Mouse (Mus musculus) megakaryocyte, embryonic 14.5 days (primary cell): ENCODE measurements around the gene Acod1. TPM values are rescaled to one million over a fixed set of nuclear protein-coding genes. Genes with fewer than 3 reads are reported as not detected.

Source experiments
- H3K27me3 ChIP-seq: replicated peaks from 2 replicates; pipeline ENCODE3; 2012; ENCODE audit warnings: inconsistent platforms
- H3K36me3 ChIP-seq: replicated peaks from 2 replicates; pipeline ENCODE3; 2012; ENCODE audit warnings: low read length, inconsistent platforms, mixed read lengths
- H3K4me1 ChIP-seq: 2 replicates; pipeline ENCODE4 v1.6.1; 2012; ENCODE audit warnings: inconsistent platforms
- H3K4me3 ChIP-seq: replicated peaks from 2 replicates; pipeline ENCODE3; 2012; ENCODE audit warnings: moderate library complexity, mild to moderate bottlenecking, inconsistent platforms
- H3K9me3 ChIP-seq: 2 replicates; pipeline ENCODE4 v1.6.1; 2012; ENCODE audit warnings: inconsistent platforms
- FLI1 ChIP-seq: IDR thresholded peaks from 2 replicates; pipeline ENCODE4 v1.6.1; 2012; ENCODE audit warnings: low read length, inconsistent platforms, mixed read lengths
- GATA1 ChIP-seq: IDR thresholded peaks from 3 replicates; pipeline ENCODE4 v1.6.1; 2012; ENCODE audit warnings: mixed read lengths, low read length, inconsistent platforms, borderline replicate concordance
- polyA plus RNA-seq: library from polyadenylated mRNA; stranded (reverse); fragments of >175 nt; gene quantifications from 2 replicates; pipeline ENCODE4 v1.2.3, GENCODE M21; 2012; ENCODE audit warnings: low replicate concordance; ENCODE audit not compliant: insufficient read depth

The Acod1 gene
- 0.13 TPM in 1 of 2 replicates, not detected in the other for polyA plus RNA-seq

DNA sequence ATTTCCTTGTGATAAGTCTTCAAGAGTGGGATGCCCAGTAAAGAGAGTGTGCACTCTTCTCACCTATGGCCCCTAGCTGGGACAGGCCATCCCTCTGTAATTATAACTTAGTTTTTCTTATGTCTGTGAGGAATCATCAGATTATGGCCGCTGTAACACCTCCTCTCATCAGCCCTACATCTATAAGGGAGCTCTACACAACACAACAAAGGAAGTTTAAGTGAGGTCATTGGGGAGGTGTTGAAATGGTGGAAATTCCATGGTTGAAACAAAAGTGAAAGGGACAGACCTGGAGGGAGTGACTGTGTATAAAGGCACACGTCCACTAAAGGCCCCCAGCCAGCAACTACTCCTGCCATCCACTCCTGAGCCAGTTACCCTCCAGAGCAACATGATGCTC is at the start of gene Acod1:
TSS of gene Acod1 (plus strand) at position 301 of the 400 bp plus-strand sequence.
- Histone ChIP-seq H3K4me1 (peaks cover 41% of the 10 kb centered on the region), H3K36me3 (no peaks in the 10 kb centered on the region), H3K9me3 (no peaks in the 10 kb centered on the region), H3K27me3 (no peaks in the 10 kb centered on the region), H3K4me3 (peak within 1 kb of the TSS; percentile 46)
- TF ChIP-seq FLI1 (no peak), GATA1 (no peak)

DNA sequence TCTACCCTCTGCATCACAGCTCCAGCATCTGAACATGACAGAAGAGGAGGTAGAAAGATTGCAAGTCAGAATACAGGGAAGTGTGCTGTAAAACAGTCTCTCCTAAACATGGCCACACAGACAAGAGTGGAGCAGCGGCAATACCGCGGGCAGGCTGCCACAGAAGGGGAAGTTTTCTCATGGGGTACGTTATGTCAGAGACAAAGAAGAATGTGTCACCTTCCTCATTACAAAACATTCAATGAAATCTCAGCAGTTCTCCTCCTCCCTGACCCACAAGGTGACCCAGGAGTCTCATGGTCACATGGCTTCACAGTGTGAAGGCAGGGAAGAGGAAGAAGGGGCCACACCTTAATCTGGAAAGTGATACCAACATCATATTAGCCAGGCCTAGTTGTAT is 39.0 kb upstream of the Acod1 start:
- Histone ChIP-seq H3K9me3 (no peaks in the 10 kb centered on the region), H3K4me1 (peaks cover 19% of the 10 kb centered on the region), H3K27me3 (peaks cover 16% of the 10 kb centered on the region), H3K4me3 (no peak overlapping the region), H3K36me3 (no peaks in the 10 kb centered on the region)
- TF ChIP-seq FLI1 (no peak), GATA1 (no peak)

DNA sequence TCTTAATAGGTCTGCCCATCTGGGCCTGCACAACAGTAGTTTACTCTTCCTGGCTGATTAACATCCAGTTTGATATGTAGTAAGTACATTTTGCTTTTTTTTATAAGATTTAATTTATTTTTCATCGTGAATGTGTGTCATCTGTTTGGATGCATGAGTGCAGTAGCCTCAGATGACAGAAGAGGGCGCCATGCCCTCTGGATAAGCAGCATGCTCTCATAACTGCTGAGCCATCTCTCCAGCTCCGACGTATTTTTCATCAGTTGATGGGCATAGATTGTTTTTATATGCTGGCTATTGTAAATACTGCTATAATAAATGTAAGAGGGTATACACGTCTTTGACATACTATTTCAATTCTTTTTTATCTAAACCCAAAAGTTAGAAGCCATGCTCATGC is 35.0 kb upstream of the Acod1 start:
- no peaks in the 10 kb centered on the region for H3K36me3 ChIP-seq
- H3K27me3 ChIP-seq: peaks cover 16% of the 10 kb centered on the region
- no peaks in the 10 kb centered on the region for H3K9me3 ChIP-seq
- no peak for TF ChIP-seq FLI1
- TF ChIP-seq GATA1: no peak
- no peak overlapping the region for H3K4me3 ChIP-seq
- peaks cover 24% of the 10 kb centered on the region for H3K4me1 ChIP-seq

DNA sequence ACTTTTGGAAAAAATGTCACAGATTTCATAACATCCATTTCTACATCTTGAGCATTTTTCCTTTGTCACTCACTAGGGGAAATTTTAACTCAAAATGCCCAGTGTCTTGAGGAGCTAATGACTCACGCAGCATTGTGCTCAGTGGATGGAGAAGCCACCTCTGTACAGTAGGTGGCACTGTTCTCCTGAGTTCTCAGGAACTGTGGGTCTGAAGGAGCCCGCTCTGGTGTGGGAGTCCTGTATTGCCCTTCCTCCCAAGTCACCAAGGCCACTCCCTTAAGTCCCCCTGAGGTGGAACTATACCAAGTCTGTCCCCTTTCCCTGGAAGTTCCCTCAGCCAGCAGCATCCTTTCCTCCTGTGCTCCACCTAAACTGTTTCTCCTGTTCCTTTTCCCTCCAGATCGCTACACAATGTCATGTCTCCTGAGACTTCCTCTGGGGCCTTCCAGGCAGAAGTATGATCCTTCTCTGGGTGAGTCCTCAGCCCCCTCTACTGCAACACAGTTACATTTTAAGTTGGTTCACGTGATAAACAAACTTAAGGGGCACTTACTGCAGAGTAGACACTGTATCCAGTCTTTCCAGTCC is 34.1 kb upstream of the Acod1 start:
- Histone ChIP-seq H3K4me3 (peak overlapping the region; percentile 11), H3K36me3 (no peaks in the 10 kb centered on the region), H3K27me3 (peaks cover 14% of the 10 kb centered on the region), H3K9me3 (no peaks in the 10 kb centered on the region), H3K4me1 (peaks cover 33% of the 10 kb centered on the region)
- TF ChIP-seq GATA1: no peak
- TF ChIP-seq FLI1: no peak

DNA sequence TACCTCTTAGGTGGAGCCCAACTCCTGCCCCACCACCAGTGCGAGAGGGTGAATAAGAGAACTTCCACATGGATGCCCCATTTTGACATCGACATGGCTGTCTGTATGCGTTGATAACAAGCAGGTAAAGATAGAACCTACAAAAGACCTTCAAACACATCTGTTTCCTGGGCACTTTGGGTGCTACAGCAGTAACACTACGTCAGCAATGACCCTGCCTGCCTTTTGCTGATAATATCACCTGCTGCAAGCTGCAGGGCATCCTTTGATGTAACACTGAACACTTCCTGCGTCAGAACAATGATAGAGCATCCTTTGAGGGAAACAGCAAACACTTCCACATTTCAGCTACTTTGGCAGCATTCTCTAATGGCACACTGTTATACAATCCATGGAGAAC is 29.8 kb upstream of the Acod1 start:
- TF ChIP-seq FLI1 (no peak), GATA1 (no peak)
- Histone ChIP-seq H3K4me3 (no peak overlapping the region), H3K36me3 (no peaks in the 10 kb centered on the region), H3K9me3 (no peaks in the 10 kb centered on the region), H3K27me3 (no peaks in the 10 kb centered on the region), H3K4me1 (peaks cover 36% of the 10 kb centered on the region)

DNA sequence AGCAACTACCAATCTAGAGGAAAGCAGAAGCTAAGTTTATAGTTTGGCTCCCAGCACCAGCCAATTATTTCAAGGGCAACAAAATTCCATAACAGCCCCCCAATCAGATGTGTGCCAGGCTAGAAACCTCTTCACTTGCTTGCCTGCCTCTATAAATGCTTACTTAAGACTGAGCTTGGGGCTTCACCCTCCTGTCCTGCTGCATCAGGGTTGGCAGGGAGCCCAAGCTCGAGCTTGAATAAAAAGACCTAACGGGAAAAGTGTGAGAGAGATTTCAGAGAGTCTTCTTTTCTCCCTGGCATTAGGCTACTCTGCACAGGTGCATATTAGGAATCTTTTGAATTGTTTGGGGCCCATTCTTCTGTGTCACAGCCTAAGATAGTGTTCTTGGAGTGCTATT is 26.7 kb upstream of the Acod1 start:
- Histone ChIP-seq H3K36me3 (no peaks in the 10 kb centered on the region), H3K9me3 (no peaks in the 10 kb centered on the region), H3K27me3 (no peaks in the 10 kb centered on the region), H3K4me3 (no peak overlapping the region), H3K4me1 (peaks cover 21% of the 10 kb centered on the region)
- no peak for TF ChIP-seq GATA1
- TF ChIP-seq FLI1: no peak

DNA sequence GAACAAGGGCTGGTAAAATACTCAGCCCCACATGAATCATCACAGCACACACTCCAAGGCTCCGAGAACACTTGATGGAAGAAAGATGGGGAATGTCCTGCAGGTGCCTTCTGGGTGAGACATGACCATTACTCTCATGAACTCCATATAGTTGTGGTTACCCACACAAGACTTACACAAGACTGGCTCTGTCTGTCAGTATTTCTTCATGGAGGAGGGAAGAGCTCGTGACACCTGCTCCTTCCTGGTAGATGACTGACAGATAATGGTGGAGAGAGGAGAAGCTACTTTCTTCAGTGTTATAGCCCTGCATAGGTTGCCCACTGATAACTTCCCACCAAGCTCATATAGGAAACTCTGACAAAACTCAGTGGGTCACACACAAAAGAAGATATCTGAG is 17.6 kb upstream of the Acod1 start:
- Histone ChIP-seq H3K9me3 (no peaks in the 10 kb centered on the region), H3K4me3 (no peak overlapping the region), H3K36me3 (no peaks in the 10 kb centered on the region), H3K4me1 (peaks cover 12% of the 10 kb centered on the region), H3K27me3 (no peaks in the 10 kb centered on the region)
- TF ChIP-seq FLI1: no peak
- TF ChIP-seq GATA1: no peak

DNA sequence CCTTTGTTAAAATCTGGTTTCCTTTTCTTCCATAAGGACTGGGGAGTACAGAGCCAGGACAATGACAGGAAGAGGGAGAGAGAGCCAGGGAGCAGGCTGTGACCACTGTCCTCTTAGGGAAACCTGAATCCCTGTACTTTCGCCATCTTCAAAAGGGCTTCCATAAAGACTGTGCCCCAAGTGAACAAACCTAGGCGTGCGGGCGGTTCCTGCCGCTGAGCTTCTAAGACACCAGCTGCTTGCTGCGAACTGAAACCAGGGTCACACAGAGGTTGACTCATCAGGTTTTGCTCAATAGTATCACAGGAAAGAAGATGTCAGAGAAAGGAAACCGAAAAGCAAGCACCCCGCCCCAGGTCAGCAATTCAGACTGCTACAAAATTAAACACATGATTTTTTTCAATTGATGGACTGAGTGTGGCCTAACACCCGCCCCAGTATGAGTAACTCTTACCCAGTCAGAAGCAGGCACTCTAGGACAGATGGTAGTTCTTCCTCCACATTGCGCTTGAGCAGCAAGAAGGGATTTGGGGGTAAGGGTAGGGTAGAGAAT is 13.4 kb upstream of the Acod1 start:
- Histone ChIP-seq H3K27me3 (no peaks in the 10 kb centered on the region), H3K36me3 (no peaks in the 10 kb centered on the region), H3K9me3 (no peaks in the 10 kb centered on the region), H3K4me3 (peak overlapping the region; percentile 81), H3K4me1 (peaks cover 8% of the 10 kb centered on the region)
- TF ChIP-seq GATA1 (no peak), FLI1 (no peak)

DNA sequence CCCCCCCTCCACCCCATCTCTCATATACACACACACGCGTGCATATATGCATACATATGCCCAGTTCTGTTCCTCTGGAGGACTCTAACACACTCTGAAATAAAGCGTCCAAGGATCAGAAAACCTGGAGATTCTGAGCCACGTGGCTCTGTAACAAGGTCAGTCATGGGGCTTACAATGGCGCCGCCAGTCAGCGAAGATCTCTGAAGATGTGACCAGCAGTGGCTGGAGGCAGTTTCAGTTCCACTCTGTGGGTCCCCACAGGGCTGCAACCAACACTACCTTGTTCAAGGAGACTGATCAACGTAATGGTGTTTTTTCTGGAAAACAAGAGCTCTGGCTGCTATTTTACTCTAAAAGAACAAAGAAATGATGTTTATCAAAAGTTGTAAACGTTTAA is 12.7 kb upstream of the Acod1 start:
- H3K27me3 ChIP-seq: no peaks in the 10 kb centered on the region
- no peak for TF ChIP-seq GATA1
- no peak for TF ChIP-seq FLI1
- H3K36me3 ChIP-seq: no peaks in the 10 kb centered on the region
- no peaks in the 10 kb centered on the region for H3K9me3 ChIP-seq
- no peak overlapping the region for H3K4me3 ChIP-seq
- H3K4me1 ChIP-seq: peaks cover 8% of the 10 kb centered on the region

DNA sequence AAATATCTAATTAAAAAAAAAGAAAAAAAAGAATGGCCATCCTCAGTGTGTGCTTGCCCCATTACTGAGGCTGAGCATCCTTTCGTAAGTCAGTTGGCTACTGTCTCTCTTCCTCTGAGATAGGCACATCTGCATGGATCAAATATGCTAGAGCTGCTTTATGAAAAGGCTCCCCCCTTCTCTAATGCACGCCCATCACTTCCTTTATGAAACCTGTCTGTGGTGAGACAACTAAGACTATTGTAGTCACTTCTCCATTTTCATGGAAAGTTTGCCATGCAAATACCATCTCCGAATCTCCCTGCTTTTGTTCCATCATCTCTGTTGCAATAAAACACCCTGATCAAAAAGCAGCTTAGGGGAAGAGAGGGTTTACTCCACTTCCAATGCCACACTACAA is 9.8 kb upstream of the Acod1 start:
- no peak for TF ChIP-seq GATA1
- no peak for TF ChIP-seq FLI1
- no peaks in the 10 kb centered on the region for H3K9me3 ChIP-seq
- no peaks in the 10 kb centered on the region for H3K27me3 ChIP-seq
- H3K4me1 ChIP-seq: peaks cover 8% of the 10 kb centered on the region
- no peaks in the 10 kb centered on the region for H3K36me3 ChIP-seq
- H3K4me3 ChIP-seq: no peak overlapping the region
